Mouse (Mus musculus): ENCODE measurements around the gene Fstl4.
"Not testable (repeated sequence)": the region's sequence is repeated elsewhere in the genome, so short reads cannot be mapped to it uniquely, and the experiment has no call there.

Fstl4 gene

GRCm38 (mm10) chr11:53137381-53137780, 372.9 kb downstream of the Fstl4 start:
- no peak for DNase-seq (ENCODE audit: low spot score)

GRCm38 (mm10) chr11:53138212-53138611, 373.8 kb downstream of the Fstl4 start:
- DNase-seq (ENCODE audit: low spot score): no peak

GRCm38 (mm10) chr11:53139666-53140065, 375.2 kb downstream of the Fstl4 start:
- no peak for DNase-seq (ENCODE audit: low spot score)

GRCm38 (mm10) chr11:53140196-53140595, 375.8 kb downstream of the Fstl4 start:
- DNase-seq (ENCODE audit: low spot score): no peak

GRCm38 (mm10) chr11:53140722-53141400, 376.4 kb downstream of the Fstl4 start:
- DNase-seq (ENCODE audit: low spot score): no peak

- DNase-seq (ENCODE audit: low spot score): no peak
These were observed 379.1 kb downstream of the Fstl4 start for GRCm38 (mm10) chr11:53143522-53143921.

GRCm38 (mm10) chr11:53144506-53144905, 380.1 kb downstream of the Fstl4 start:
- DNase-seq (ENCODE audit: low spot score): no peak

- no peak for DNase-seq (ENCODE audit: low spot score)
These were observed 381.9 kb downstream of the Fstl4 start for GRCm38 (mm10) chr11:53146290-53146689.

- DNase-seq (ENCODE audit: low spot score): no peak
These were observed 392.0 kb downstream of the Fstl4 start for GRCm38 (mm10) chr11:53156463-53156862.

GRCm38 (mm10) chr11:53157621-53158259, 393.3 kb downstream of the Fstl4 start:
- no peak for DNase-seq (ENCODE audit: low spot score)

- no peak for DNase-seq (ENCODE audit: low spot score)
These were observed 398.0 kb downstream of the Fstl4 start for GRCm38 (mm10) chr11:53162385-53162784.

GRCm38 (mm10) chr11:53166478-53166877, 402.0 kb downstream of the Fstl4 start:
- DNase-seq (ENCODE audit: low spot score): no peak

GRCm38 (mm10) chr11:53182177-53182852, 417.9 kb downstream of the Fstl4 start:
- DNase-seq (ENCODE audit: low spot score): no peak

GRCm38 (mm10) chr11:53182858-53183257, 418.4 kb downstream of the Fstl4 start:
- DNase-seq (ENCODE audit: low spot score): no peak

- DNase-seq (ENCODE audit: low spot score): no peak
These were observed 419.6 kb downstream of the Fstl4 start for GRCm38 (mm10) chr11:53184046-53184445.

GRCm38 (mm10) chr11:53184698-53185097, 420.3 kb downstream of the Fstl4 start:
- DNase-seq (ENCODE audit: low spot score): no peak

- DNase-seq (ENCODE audit: low spot score): no peak
These were observed 423.1 kb downstream of the Fstl4 start for GRCm38 (mm10) chr11:53187427-53188140.

GRCm38 (mm10) chr11:53196551-53196950, 432.1 kb downstream of the Fstl4 start:
- not testable (repeated sequence) for DNase-seq (ENCODE audit: low spot score)

GRCm38 (mm10) chr11:53197111-53197510, 432.7 kb downstream of the Fstl4 start:
- DNase-seq (ENCODE audit: low spot score): no peak

- no peak for DNase-seq (ENCODE audit: low spot score)
These were observed 438.2 kb downstream of the Fstl4 start for GRCm38 (mm10) chr11:53202459-53203250.

- no peak for DNase-seq (ENCODE audit: low spot score)
These were observed 446.4 kb downstream of the Fstl4 start for GRCm38 (mm10) chr11:53210876-53211275.

GRCm38 (mm10) chr11:53229011-53229410, 464.6 kb downstream of the Fstl4 start:
- no peak for DNase-seq (ENCODE audit: low spot score)
